Mouse (Mus musculus) embryonic facial prominence, embryonic 12.5 days (tissue): Measurements from ENCODE around the gene Nanos2. TPM values are rescaled to one million over a fixed set of nuclear protein-coding genes. Genes with fewer than 3 reads are reported as not detected.

Experiments
- ATAC-seq: fragments of 200-750 bp; cut with Nextera tagmentation; 2 replicates; pipeline ENCODE4 v1.8.0; 2017; ENCODE audit not compliant: insufficient number of reproducible peaks, insufficient read depth, low FRiP score, low TSS enrichment
- H3K27ac ChIP-seq: fragments of 300-500 bp; sonication (generic); 2 replicates; pipeline ENCODE4 v1.5.1; 2016; ENCODE audit warnings: mild to moderate bottlenecking
- H3K27me3 ChIP-seq: fragments of 300-500 bp; sonication (generic); 2 replicates; pipeline ENCODE4 v1.6.1; 2016; ENCODE audit warnings: mild to moderate bottlenecking, moderate library complexity
- H3K36me3 ChIP-seq: fragments of 300-500 bp; sonication (generic); 2 replicates; pipeline ENCODE4 v1.6.1; 2016; ENCODE audit warnings: mild to moderate bottlenecking
- H3K4me1 ChIP-seq: fragments of 300-500 bp; sonication (generic); 2 replicates; pipeline ENCODE4 v1.6.1; 2016
- H3K4me2 ChIP-seq: fragments of 300-500 bp; sonication (generic); replicated peaks from 2 replicates; pipeline ENCODE4 v1.6.1; 2016; ENCODE audit warnings: mild to moderate bottlenecking, moderate library complexity
- H3K4me3 ChIP-seq: fragments of 300-500 bp; sonication (generic); 2 replicates; pipeline ENCODE4 v1.5.1; 2016; ENCODE audit warnings: mild to moderate bottlenecking
- H3K9ac ChIP-seq: fragments of 300-500 bp; sonication (generic); 2 replicates; pipeline ENCODE4 v1.6.1; 2016; ENCODE audit warnings: mild to moderate bottlenecking, moderate library complexity
- H3K9me3 ChIP-seq: fragments of 300-500 bp; sonication (generic); 2 replicates; pipeline ENCODE4 v1.6.1; 2016; ENCODE audit warnings: mild to moderate bottlenecking, moderate library complexity
- WGBS: fragments of 180-500 bp; shearing (Covaris S2); methylation state at CpG from one replicate; pipeline ENCODE4 v1.1.7; 2016; 5-methylcytosine and 5-hydroxymethylcytosine counted together
- polyA plus RNA-seq: library from polyadenylated mRNA; unstranded; fragments of >200 nt; fragmentation: Nextera tagmentation; extraction: Ambion mirVana; gene quantifications from 2 replicates; pipeline ENCODE4 v1.2.1, GENCODE M21; 2016

Nanos2 gene
- polyA plus RNA-seq, 1 experiment from 2014 or later = not detected

GRCm38 (mm10) chr7:19005417-19006121 lies 18.4 kb downstream of the Nanos2 start:
- H3K4me1 ChIP-seq = peaks cover 38% of the 10 kb centered on the region
- peak overlapping the region; percentile 99 for H3K4me2 ChIP-seq
- H3K4me3 ChIP-seq = peak overlapping the region; percentile 95
- H3K9ac ChIP-seq = peak overlapping the region; percentile 93
- no peaks in the 10 kb centered on the region for H3K27me3 ChIP-seq
- no peak overlapping the region for H3K27ac ChIP-seq
- ATAC-seq = no peak
- H3K36me3 ChIP-seq = peaks cover 31% of the 10 kb centered on the region
- H3K9me3 ChIP-seq = no peaks in the 10 kb centered on the region
- 81% methylated on average over 34 of the region's 34 CpGs for WGBS

GRCm38 (mm10) chr7:19006476-19006875 lies 19.3 kb downstream of the Nanos2 start:
- Histone ChIP-seq H3K4me3 (0 out of 2 replicates have a peak overlapping the region, but pooled peaks have one; percentile 3), H3K27ac (no peak overlapping the region), H3K9me3 (no peaks in the 10 kb centered on the region), H3K4me2 (peak overlapping the region; percentile 99), H3K4me1 (peaks cover 40% of the 10 kb centered on the region), H3K27me3 (no peaks in the 10 kb centered on the region), H3K9ac (no peak overlapping the region), H3K36me3 (peaks cover 31% of the 10 kb centered on the region)
- ATAC-seq = no peak
- WGBS = 11% methylated on average over 12 of the region's 12 CpGs

DNA sequence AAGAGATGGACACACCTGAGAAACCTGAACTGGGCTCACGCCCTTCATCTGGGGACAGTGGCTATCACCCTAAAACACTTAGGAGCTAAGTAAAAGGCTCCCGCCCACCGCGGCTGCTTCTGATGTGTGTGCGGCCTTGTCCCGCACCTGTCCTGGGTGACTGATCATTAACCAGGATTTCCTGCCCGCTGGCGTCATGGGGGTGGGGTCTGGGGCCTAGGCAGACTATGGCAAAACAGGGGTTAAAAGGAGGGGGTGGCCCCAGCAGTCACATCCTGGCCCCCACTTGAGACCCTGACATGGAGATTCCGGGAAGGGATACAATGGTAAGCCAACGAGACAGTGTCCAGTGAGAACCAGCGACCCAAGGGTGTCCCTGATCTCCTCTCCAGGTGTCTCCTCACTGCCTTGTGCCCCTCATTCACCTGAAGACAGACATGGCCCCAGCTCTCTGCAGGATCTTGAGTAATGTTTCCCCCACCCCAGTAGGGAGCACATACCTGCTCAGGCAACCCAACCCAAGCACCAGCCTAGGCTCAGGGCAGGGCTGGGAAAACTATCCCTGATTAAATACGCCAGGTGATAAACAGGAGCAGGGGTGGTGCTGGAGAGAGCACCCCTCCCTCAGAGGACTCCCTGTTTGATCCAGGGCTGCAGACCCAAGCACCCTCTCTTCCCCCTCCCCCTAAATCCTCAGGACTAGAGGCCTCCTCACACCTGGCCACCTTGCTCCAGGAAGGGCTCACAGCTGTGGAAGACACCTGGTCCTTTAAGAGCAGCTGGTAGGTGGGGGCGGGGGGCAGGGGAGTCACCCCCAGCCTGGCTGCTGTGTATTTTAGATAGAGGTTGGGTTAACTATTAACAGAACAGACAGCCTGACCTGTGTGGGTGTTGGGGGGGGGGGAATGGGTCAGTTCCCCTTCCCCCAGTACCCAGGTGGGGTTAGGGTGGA lies 20.1 kb downstream of the Nanos2 start:
- H3K4me1 ChIP-seq = peaks cover 43% of the 10 kb centered on the region

DNA sequence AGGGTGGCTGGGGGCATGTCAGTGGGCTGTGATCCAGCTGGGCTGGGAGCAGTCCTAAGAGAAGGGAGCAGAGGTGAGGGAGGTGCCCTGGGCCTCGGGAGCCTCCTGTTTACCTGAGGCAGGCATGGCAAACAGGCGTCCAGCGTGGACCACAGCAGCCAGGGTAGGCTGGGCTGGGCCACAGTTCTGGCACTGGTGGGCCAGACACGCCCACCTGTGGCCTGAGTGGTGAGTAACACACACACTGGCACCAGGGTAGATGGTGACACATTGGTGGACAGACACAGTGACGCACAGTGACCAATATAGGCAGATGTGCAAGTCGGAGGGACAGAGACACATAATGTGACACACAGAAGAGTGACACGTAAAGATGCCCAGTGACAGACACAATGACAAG lies 23.4 kb downstream of the Nanos2 start:
- H3K36me3 ChIP-seq = peaks cover 23% of the 10 kb centered on the region

More for the DNA sequence above, 20.1 kb downstream of the Nanos2 start:
- 76% methylated on average over 13 of the region's 13 CpGs for WGBS
- Histone ChIP-seq H3K36me3 (peaks cover 31% of the 10 kb centered on the region), H3K27me3 (no peaks in the 10 kb centered on the region), H3K27ac (no peak overlapping the region), H3K4me3 (no peak overlapping the region), H3K4me2 (peak overlapping the region; percentile 14; the same call in 1 of the 2 replicates), H3K9ac (no peak overlapping the region), H3K9me3 (no peaks in the 10 kb centered on the region)
- ATAC-seq = no peak

GRCm38 (mm10) chr7:19012025-19012621 lies 24.9 kb downstream of the Nanos2 start:
- Histone ChIP-seq H3K27me3 (no peaks in the 10 kb centered on the region), H3K9me3 (no peaks in the 10 kb centered on the region), H3K9ac (peak overlapping the region; percentile 57), H3K36me3 (peaks cover 10% of the 10 kb centered on the region), H3K27ac (peak overlapping the region; percentile 66), H3K4me2 (peak overlapping the region; percentile 66), H3K4me1 (peaks cover 20% of the 10 kb centered on the region), H3K4me3 (peak overlapping the region; percentile 30)
- WGBS = 1% methylated on average over 26 of the region's 31 CpGs
- no peak for ATAC-seq

More for the DNA sequence above, 23.4 kb downstream of the Nanos2 start:
- no peak for ATAC-seq
- Histone ChIP-seq H3K27me3 (no peaks in the 10 kb centered on the region), H3K9ac (no peak overlapping the region), H3K4me3 (no peak overlapping the region), H3K27ac (no peak overlapping the region), H3K9me3 (no peaks in the 10 kb centered on the region), H3K4me1 (peaks cover 35% of the 10 kb centered on the region), H3K4me2 (no peak overlapping the region)
- 79% methylated on average over 7 of the region's 7 CpGs for WGBS

DNA sequence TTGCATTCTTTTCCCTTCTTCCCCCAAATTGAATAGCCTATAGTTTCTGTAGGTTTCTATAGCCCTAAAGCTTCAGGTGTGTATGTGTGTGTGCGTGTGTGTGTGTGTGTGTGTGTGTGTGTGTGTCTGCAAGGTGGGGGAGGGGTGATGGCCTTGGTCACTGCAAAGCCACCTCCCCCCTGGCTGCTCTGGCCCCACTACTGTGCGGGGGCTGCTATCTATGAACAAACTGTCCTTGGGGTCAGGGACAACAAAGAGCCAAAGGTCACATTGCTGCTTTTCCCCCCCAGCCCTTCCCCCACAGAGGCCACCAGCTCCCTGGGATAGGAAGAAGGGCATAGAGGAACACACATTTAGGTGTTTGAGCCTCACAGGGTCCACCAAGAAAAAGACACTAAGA lies 25.7 kb downstream of the Nanos2 start:
- WGBS = 31% methylated on average over 2 of the region's 2 CpGs

GRCm38 (mm10) chr7:19014452-19014851 lies 27.3 kb downstream of the Nanos2 start:
- Histone ChIP-seq H3K4me2 (no peak overlapping the region), H3K27ac (no peak overlapping the region), H3K27me3 (no peaks in the 10 kb centered on the region), H3K36me3 (no peaks in the 10 kb centered on the region), H3K4me3 (no peak overlapping the region), H3K4me1 (peaks cover 14% of the 10 kb centered on the region), H3K9me3 (no peaks in the 10 kb centered on the region), H3K9ac (no peak overlapping the region)
- 69% methylated on average over 15 of the region's 15 CpGs for WGBS
- ATAC-seq = no peak

More for the DNA sequence above, 25.7 kb downstream of the Nanos2 start:
- Histone ChIP-seq H3K9ac (no peak overlapping the region), H3K4me3 (no peak overlapping the region), H3K4me2 (0 out of 2 replicates have a peak overlapping the region, but pooled peaks have one; percentile 66), H3K4me1 (peaks cover 14% of the 10 kb centered on the region), H3K9me3 (no peaks in the 10 kb centered on the region), H3K27ac (no peak overlapping the region), H3K27me3 (no peaks in the 10 kb centered on the region), H3K36me3 (peaks cover 3% of the 10 kb centered on the region)
- no peak for ATAC-seq

DNA sequence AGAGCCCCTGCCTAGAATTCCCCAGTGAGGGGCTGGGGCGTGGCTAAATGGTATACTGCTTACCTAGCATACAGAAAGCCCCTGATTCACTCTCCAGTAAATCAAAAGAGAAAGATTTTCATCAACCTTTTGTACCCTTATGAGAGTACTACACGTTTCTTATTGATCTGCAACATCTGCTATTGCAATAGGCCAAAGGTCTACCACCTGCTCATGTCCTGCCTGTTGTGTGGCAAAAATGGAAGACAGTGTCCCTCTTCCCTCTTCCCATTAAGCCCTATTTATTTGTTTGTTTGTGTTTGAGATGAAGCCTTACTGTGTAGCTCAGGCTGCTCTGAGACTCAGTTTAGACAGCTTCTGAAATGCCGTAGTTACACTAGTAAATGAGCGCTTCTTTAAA lies 28.8 kb downstream of the Nanos2 start:
- ATAC-seq = no peak
- no peak overlapping the region for H3K9ac ChIP-seq

DNA sequence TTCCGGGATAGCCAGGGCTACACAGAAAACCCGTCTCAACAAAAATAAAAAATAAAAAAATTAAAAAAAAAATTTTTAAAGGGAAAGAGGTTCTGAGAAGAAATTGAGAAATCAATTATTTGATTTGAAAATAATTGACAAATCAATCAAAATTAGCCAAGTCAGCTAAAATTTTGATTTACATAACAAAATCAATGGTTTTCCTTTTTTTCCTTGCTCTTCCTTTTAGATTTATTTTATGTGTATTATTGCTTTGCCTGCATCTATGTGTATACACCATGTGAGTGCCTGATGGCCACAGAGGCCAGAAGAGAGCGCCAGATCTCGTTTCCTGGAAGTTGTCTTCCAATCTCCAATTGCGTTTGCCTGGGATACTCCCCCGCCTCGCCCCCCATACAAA lies 30.7 kb downstream of the Nanos2 start:
- no peak overlapping the region for H3K9ac ChIP-seq
- no peaks in the 10 kb centered on the region for H3K9me3 ChIP-seq
- 87% methylated on average over 7 of the region's 7 CpGs for WGBS
- no peak overlapping the region for H3K4me3 ChIP-seq
- no peak overlapping the region for H3K4me2 ChIP-seq
- H3K27me3 ChIP-seq = peaks cover 30% of the 10 kb centered on the region
- H3K4me1 ChIP-seq = peaks cover under 1% of the 10 kb centered on the region; the same call in 1 of the 2 replicates
- H3K36me3 ChIP-seq = no peaks in the 10 kb centered on the region
- no peak overlapping the region for H3K27ac ChIP-seq
- no peak for ATAC-seq

More for the DNA sequence above, 28.8 kb downstream of the Nanos2 start:
- Histone ChIP-seq H3K36me3 (no peaks in the 10 kb centered on the region), H3K27me3 (peaks cover 12% of the 10 kb centered on the region), H3K4me3 (no peak overlapping the region), H3K9me3 (no peaks in the 10 kb centered on the region), H3K4me1 (peaks cover 14% of the 10 kb centered on the region), H3K27ac (no peak overlapping the region), H3K4me2 (no peak overlapping the region)
- 84% methylated on average over 4 of the region's 4 CpGs for WGBS

DNA sequence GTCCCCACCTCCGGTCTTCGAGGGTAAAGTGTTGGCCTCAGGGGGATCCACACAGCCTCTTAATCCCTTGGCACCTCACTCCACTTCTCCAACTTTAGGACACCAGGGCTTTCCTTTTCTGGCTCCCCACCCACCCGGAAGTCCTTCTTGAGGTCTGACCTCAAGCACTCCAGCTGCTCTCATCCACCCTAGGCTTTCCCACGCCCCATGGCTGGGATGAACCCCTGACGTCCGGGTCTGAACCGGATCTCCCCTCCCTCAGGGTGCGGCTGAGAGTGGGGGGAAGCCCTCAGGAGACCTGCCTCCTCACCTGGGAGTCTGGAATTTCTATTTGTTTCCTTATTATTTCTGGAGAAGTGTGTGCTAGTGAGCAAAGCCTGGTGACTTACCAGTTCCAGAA lies 33.8 kb downstream of the Nanos2 start:
- no peak for ATAC-seq
- Histone ChIP-seq H3K9me3 (no peaks in the 10 kb centered on the region), H3K4me2 (no peak overlapping the region), H3K9ac (no peak overlapping the region), H3K4me1 (peaks cover 12% of the 10 kb centered on the region), H3K27me3 (peaks cover 40% of the 10 kb centered on the region), H3K4me3 (no peak overlapping the region), H3K36me3 (no peaks in the 10 kb centered on the region), H3K27ac (no peak overlapping the region)
- 15% methylated on average over 8 of the region's 8 CpGs for WGBS

GRCm38 (mm10) chr7:19022189-19022958 lies 35.2 kb downstream of the Nanos2 start:
- Histone ChIP-seq H3K36me3 (no peaks in the 10 kb centered on the region), H3K4me3 (no peak overlapping the region), H3K9me3 (no peaks in the 10 kb centered on the region), H3K9ac (no peak overlapping the region), H3K4me2 (no peak overlapping the region), H3K4me1 (peaks cover 15% of the 10 kb centered on the region), H3K27me3 (peaks cover 40% of the 10 kb centered on the region), H3K27ac (no peak overlapping the region)
- WGBS = 56% methylated on average over 18 of the region's 18 CpGs
- no peak for ATAC-seq
